Mouse (Mus musculus): Measurements from ENCODE around the gene Gm14391. TPM values are rescaled to one million over a fixed set of nuclear protein-coding genes. Genes with fewer than 3 reads are reported as not detected.

Gm14391 gene
- total and polyA plus RNA-seq, 2 experiments = 1.8 to 12.4 TPM

Other genes starting within 250 kb of the Gm14391 start
- gene Gm14444, start 196.7 kb downstream of the Gm14391 start, total RNA-seq (2014; rRNA removed) = 0.09 TPM in 1 of 2 replicates, not detected in the other
- gene Gm14444, start 196.7 kb downstream of the Gm14391 start, polyA plus RNA-seq (2012; rRNA removed) = not detected in 2 replicates
- gene Gm14393, start 139.1 kb downstream of the Gm14391 start, total RNA-seq (2014; rRNA removed) = 0.47 and 0.65 TPM in 2 replicates
- not detected in 2 replicates for gene Gm14393, start 139.1 kb downstream of the Gm14391 start, polyA plus RNA-seq (2012; rRNA removed)
- gene Gm14399, start 64.9 kb downstream of the Gm14391 start, total RNA-seq (2014; rRNA removed) = 9.2 and 15.4 TPM in 2 replicates
- 0.29 and 0.33 TPM in 2 replicates for gene Gm14399, start 64.9 kb downstream of the Gm14391 start, polyA plus RNA-seq (2012; rRNA removed)
- 0.37 and 0.40 TPM in 2 replicates for gene Gm14443, start 31.0 kb downstream of the Gm14391 start, total RNA-seq (2014; rRNA removed)
- gene Gm14443, start 31.0 kb downstream of the Gm14391 start, polyA plus RNA-seq (2012; rRNA removed) = 0.09 TPM in 1 of 2 replicates, not detected in the other
- 6.2 and 11.1 TPM in 2 replicates for gene Gm14440, start 68.2 kb upstream of the Gm14391 start, total RNA-seq (2014; rRNA removed)
- gene Gm14440, start 68.2 kb upstream of the Gm14391 start, polyA plus RNA-seq (2012; rRNA removed) = not detected in 2 replicates
- gene Gm4631, start 131.3 kb upstream of the Gm14391 start, total RNA-seq (2014; rRNA removed) = 10.9 and 15.2 TPM in 2 replicates
- 0.95 and 0.98 TPM in 2 replicates for gene Gm4631, start 131.3 kb upstream of the Gm14391 start, polyA plus RNA-seq (2012; rRNA removed)
- 4.8 and 5.3 TPM in 2 replicates for gene Zfp968, start 165.5 kb upstream of the Gm14391 start, total RNA-seq (2014; rRNA removed)
- gene Zfp968, start 165.5 kb upstream of the Gm14391 start, polyA plus RNA-seq (2012; rRNA removed) = 0.42 and 0.48 TPM in 2 replicates
- gene Gm4724, start 228.9 kb upstream of the Gm14391 start, total RNA-seq (2014; rRNA removed) = 7.0 and 9.8 TPM in 2 replicates
- gene Gm4724, start 228.9 kb upstream of the Gm14391 start, polyA plus RNA-seq (2012; rRNA removed) = 2.8 and 3.3 TPM in 2 replicates

Measured in liver, adult 2 months (tissue).